Mouse (Mus musculus): ENCODE measurements around the gene Cox6a2.
"Not testable (repeated sequence)": the region's sequence is repeated elsewhere in the genome, so short reads cannot be mapped to it uniquely, and the experiment has no call there.

Cox6a2 gene

GRCm38 (mm10) chr7:128231741-128232140 lies 25.6 kb upstream of the Cox6a2 start:
- DNase-seq: no peak

GRCm38 (mm10) chr7:128220936-128221335 lies 14.7 kb upstream of the Cox6a2 start:
- no peak for DNase-seq

- DNase-seq: no peak
Measured at GRCm38 (mm10) chr7:128219952-128220351, 13.8 kb upstream of the Cox6a2 start.

- DNase-seq: no peak
Measured at GRCm38 (mm10) chr7:128209826-128210225, 3.6 kb upstream of the Cox6a2 start.

GRCm38 (mm10) chr7:128208187-128208586 lies 2.0 kb upstream of the Cox6a2 start:
- peak; percentile 76 for DNase-seq

- DNase-seq: no peak
Measured at GRCm38 (mm10) chr7:128205695-128206094, 492 bp downstream of the Cox6a2 start.

GRCm38 (mm10) chr7:128204179-128204578 lies 2.0 kb downstream of the Cox6a2 start:
- no peak for DNase-seq

- DNase-seq: no peak
Measured at GRCm38 (mm10) chr7:128203071-128203470, 3.1 kb downstream of the Cox6a2 start.

GRCm38 (mm10) chr7:128201607-128202006 lies 4.6 kb downstream of the Cox6a2 start:
- no peak for DNase-seq

- peak; percentile 12 to 19 for DNase-seq
Measured at GRCm38 (mm10) chr7:128181691-128182090, 24.5 kb downstream of the Cox6a2 start.

GRCm38 (mm10) chr7:128180546-128180945 lies 25.6 kb downstream of the Cox6a2 start:
- no peak for DNase-seq

GRCm38 (mm10) chr7:128180126-128180525 lies 26.1 kb downstream of the Cox6a2 start:
- DNase-seq: peak; percentile 36 to 48

- DNase-seq: no peak
Measured at GRCm38 (mm10) chr7:128178385-128178784, 27.8 kb downstream of the Cox6a2 start.

GRCm38 (mm10) chr7:128169996-128170395 lies 36.2 kb downstream of the Cox6a2 start:
- DNase-seq: no peak

- no peak for DNase-seq
Measured at GRCm38 (mm10) chr7:128166391-128166790, 39.8 kb downstream of the Cox6a2 start.

- no peak for DNase-seq
Measured at GRCm38 (mm10) chr7:128164001-128164400, 42.2 kb downstream of the Cox6a2 start.

- not testable (repeated sequence) for DNase-seq
Measured at GRCm38 (mm10) chr7:128158688-128159354, 47.4 kb downstream of the Cox6a2 start.
